Mouse (Mus musculus) spleen, embryonic (tissue): ENCODE measurements around the gene Brat1.

ENCODE experiments used
- CTCF ChIA-PET: fragments of 350-600 bp; sonication (Branson Sonifier 250); formaldehyde crosslinking; loops from one replicate; lab custom pipeline; 2022; lab: Charles Lee

The Brat1 gene

GRCm38 (mm10) chr5:140704378-140705251, at the start of gene Brat1:
TSS of gene Brat1 (plus strand) at chr5:140705011.
- CTCF ChIA-PET = interaction anchor here (0.7 kb wide), 1 partner anchor 10 kb away, joined by 5 read pairs; no protein-coding TSS in a partner anchor

GRCm38 (mm10) chr5:140659607-140660272, 45.1 kb upstream of the Brat1 start:
- CTCF ChIA-PET = interaction anchor here (0.6 to 0.7 kb wide), 3 partner anchors 69 to 123 kb away, joined by 3 to 6 read pairs (median 6); no protein-coding TSS in a partner anchor

DNA sequence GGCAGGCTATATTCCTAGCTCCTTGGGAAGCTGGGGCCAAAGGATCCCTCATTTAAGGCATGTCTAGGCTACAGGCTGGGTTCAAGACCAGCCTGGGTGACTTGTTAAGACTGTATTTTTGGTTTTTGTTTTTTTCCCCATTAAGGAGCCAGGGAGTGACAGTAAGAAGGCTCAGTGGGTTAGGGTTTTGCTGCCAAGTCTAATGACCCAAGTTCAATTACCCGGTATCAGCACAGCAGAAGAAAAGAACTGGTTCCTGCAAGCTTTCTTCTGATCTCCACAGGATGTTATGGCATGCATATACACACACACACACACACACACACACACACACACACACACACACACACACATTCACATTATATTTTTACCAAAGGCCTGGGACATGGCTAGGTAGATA, 44.4 kb upstream of the Brat1 start:
- CTCF ChIA-PET = interaction anchor here (0.6 to 0.7 kb wide), 3 partner anchors 70 to 124 kb away, joined by 3 to 6 read pairs (median 6); no protein-coding TSS in a partner anchor

GRCm38 (mm10) chr5:140661427-140661826, 43.4 kb upstream of the Brat1 start:
- CTCF ChIA-PET = interaction anchor here (0.6 to 1.5 kb wide), 4 partner anchors 10 to 121 kb away, joined by 4 to 6 read pairs (median 4); no protein-coding TSS in a partner anchor

- CTCF ChIA-PET = interaction anchor here (0.6 to 1.5 kb wide), 6 partner anchors 10 to 126 kb away, joined by 3 to 6 read pairs (median 4); no protein-coding TSS in a partner anchor
These were observed 42.8 kb upstream of the Brat1 start for GRCm38 (mm10) chr5:140661875-140662643.

- CTCF ChIA-PET = interaction anchor here (0.6 to 1.5 kb wide), 3 partner anchors 19 to 127 kb away, joined by 3 to 5 read pairs (median 3); no protein-coding TSS in a partner anchor
These were observed 41.8 kb upstream of the Brat1 start for GRCm38 (mm10) chr5:140662741-140663592.

GRCm38 (mm10) chr5:140663621-140664180, 41.1 kb upstream of the Brat1 start:
- CTCF ChIA-PET = no interaction called here

DNA sequence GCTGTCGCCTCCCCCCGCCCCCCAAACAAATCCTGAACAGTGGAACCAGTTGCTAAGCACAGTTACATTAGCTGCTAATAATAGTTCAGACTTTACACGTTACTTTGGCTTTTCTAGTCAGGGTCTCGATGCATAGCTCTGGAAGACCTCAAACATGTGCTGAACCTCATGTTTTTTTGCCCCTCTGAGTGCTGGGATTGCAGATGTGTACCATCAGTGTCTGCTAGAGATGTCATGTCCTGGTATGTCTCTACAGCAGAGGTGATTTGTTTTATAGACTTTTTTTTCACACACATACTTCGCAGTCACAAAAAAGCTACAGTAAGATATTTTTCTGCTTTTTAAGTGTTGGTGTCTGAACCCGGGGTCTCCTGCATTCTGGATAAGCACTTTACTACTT, 32.7 kb upstream of the Brat1 start:
- CTCF ChIA-PET = interaction anchor here (0.6 kb wide), 1 partner anchor 367 kb away, joined by 5 read pairs; no protein-coding TSS in a partner anchor

DNA sequence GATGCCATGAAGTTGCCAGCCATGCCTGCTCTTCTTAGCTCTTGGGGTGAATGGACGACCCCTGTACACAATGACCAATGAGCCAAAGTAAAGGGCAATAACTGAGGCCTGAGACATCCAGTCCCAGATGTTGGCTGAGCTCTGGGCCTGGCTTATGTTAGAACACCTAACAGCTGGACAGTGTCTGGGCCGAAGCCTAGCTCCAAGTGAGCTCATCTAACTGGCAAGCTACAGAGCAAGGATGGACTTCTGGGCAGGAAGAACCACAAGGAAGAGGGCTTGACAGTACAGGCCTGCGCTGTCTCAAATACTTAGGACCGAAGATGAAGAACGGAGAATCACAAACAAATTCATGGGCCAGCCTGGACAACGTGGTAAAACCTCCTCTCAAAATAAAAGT, 32.2 kb upstream of the Brat1 start:
- CTCF ChIA-PET = interaction anchor here (0.6 kb wide), 1 partner anchor 366 kb away, joined by 5 read pairs; no protein-coding TSS in a partner anchor

DNA sequence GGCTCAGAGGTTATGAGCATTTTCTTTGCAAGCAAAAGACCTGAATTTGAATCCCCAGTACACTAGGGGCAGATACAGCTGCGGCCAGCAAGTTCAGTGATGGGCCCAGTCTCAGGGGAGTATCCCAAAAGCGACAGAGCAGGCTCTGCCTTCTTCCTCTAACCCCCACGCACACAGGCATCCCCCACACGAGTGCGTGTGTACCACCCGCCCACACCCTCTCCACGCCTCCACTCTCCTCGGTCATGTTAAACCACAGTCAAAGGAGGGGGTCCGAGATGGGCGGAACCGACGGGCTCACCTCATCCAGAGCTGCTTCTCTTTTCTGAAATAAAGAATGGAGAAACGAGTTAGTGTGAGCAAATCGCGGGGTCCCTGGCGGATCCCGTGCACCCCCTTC, 30.8 kb upstream of the Brat1 start:
- CTCF ChIA-PET = interaction anchor here (0.6 kb wide), 1 partner anchor 66 kb away, joined by 7 read pairs; no protein-coding TSS in a partner anchor

DNA sequence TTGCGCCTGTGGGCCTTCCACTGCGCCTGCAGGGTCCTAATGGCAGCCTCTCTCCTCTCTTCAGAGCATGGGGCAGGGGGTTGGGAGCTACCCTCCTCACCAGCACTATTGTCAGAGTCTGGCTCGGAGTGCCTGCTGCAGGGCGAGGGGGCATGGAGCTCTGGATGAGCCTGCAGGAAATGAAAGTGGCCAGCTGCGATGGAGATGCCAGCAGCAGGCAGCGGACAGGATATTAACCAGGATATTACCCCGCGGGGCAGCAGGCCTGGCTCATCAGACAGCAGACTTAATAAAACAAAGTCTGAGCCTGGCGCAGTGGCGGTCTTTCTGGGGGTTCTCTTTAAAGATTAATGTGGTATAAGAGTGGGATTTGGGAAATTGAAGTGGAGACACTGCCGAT, 29.7 kb upstream of the Brat1 start:
- CTCF ChIA-PET = no interaction called here

DNA sequence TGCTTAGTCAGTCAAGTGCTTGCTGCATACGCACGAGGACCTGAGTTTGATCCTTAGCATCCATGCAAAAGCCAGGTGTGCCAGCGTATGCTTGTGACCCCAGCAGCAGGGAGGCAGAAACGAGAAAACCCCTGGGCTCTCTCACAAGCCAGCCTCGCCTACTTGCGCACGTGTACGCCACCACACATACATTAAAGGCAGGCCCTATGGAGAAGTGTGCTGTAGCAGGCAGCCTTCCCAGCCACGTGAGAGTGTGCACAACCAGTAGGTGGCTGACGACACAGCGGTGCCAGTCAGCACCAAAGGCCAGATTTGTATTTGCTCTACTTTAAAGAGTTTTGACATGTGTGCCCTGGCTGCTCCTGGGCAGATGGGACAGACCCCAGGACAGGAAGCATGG, 29.2 kb upstream of the Brat1 start:
- CTCF ChIA-PET = no interaction called here

- CTCF ChIA-PET = no interaction called here
These were observed 27.7 kb upstream of the Brat1 start for GRCm38 (mm10) chr5:140677137-140677536.

GRCm38 (mm10) chr5:140680051-140680450, 24.8 kb upstream of the Brat1 start:
- CTCF ChIA-PET = interaction anchor here (0.6 kb wide), 1 partner anchor 127 kb away, joined by 6 read pairs; no protein-coding TSS in a partner anchor

- CTCF ChIA-PET = no interaction called here
These were observed 23.9 kb upstream of the Brat1 start for GRCm38 (mm10) chr5:140680950-140681349.

- CTCF ChIA-PET = no interaction called here
These were observed 22.7 kb upstream of the Brat1 start for GRCm38 (mm10) chr5:140682113-140682512.

- CTCF ChIA-PET = interaction anchor here (1.2 kb wide), 1 partner anchor 65 kb away, joined by 3 read pairs; no protein-coding TSS in a partner anchor
These were observed 20.3 kb upstream of the Brat1 start for GRCm38 (mm10) chr5:140684343-140685148.

- CTCF ChIA-PET = interaction anchor here (1.0 kb wide), 1 partner anchor 37 kb away, joined by 4 read pairs; no protein-coding TSS in a partner anchor
These were observed 16.4 kb upstream of the Brat1 start for GRCm38 (mm10) chr5:140688434-140688833.

DNA sequence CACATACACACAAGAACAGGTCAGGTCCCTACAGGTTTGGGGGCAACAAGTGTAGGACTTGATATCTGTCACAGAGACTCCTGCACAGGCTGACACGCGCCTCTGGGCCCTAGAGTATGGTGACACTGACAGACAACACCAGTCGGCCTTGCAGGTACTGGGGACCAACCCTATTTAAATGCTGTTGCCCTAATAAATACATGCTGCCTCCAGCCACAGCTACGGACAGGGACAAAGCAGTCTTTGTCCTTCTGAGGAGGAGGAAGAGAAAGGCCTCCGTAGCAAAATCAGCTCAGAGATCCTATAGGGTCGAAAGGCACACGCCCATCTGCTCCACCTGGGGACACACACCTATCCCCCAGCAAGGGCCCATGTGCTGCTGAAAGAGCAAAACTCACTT, 8.8 kb upstream of the Brat1 start:
- CTCF ChIA-PET = no interaction called here
